Mouse (Mus musculus): ENCODE measurements around the gene Rtel1.

Rtel1 gene

DNA sequence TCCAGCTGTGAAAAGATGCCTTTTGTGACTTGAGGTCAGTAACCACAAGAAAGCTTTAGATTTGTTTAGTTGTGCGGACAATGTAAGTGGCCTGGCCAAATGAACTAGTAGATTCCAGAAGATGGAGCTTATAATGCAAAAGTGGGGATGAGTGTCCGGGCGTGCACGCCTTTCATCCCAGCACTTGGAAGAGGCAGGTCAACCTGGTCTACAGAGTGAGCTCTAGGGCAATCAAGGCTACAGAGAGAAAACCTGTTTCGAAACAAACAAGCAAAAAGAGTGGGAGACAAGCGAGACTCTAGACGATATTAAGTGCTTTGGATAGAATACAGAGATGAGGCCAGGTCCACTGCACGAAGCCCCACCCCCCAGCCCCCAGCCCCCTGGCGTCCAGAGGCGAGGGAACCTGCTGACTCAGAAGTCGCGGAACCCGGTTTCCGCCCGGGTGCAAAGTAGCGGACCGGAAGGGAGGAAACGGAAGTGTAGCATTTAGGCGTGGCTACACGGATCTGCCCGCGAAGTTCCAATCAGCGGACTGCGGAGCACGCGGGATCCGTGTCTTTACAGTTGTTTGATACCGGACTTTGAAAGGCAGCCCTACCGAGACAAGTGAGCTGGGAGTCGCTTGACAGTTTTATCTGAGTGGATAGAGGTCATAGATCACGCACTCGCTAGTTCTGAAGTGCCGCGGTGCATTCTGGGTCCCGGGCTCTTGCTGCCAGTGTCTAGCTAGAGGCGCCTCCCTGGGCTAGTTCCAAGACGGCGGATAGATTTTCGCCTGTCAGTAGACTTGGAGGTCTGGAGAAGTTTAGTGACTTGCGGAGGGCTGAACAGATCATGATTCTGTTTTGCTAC lies at the start of gene Rtel1:
Rtel1 (plus strand) TSS at position 492 of the 855 bp plus-strand sequence.
- peak; percentile 77 for DNase-seq (ENCODE audit: low spot score)

- DNase-seq (ENCODE audit: low spot score), result no peak
These were observed 47.4 kb upstream of the Rtel1 start for GRCm38 (mm10) chr2:181272092-181272491.

DNA sequence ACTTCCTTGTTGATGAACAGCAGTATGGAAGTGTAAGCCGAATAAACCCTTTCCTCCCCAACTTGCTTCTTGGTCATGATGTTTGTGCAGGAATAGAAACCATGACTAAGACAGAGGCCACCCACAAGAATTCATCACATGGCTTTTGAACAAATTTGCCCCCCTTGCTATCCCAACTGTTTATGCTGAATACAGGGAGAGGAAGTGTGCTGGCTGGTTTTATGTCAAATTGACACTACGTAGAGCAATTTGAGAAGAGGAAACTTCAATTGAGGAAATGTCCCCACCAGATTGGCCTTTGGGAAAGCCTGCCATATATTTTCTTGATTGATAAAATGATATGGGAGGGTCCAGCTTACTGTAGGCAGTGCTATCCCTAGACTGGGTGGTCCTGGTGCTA lies 45.7 kb upstream of the Rtel1 start:
- DNase-seq (ENCODE audit: low spot score), result no peak

- no peak for DNase-seq (ENCODE audit: low spot score)
These were observed 44.9 kb upstream of the Rtel1 start for GRCm38 (mm10) chr2:181274639-181275038.

- no peak for DNase-seq (ENCODE audit: low spot score)
These were observed 42.8 kb upstream of the Rtel1 start for GRCm38 (mm10) chr2:181276766-181277165.

DNA sequence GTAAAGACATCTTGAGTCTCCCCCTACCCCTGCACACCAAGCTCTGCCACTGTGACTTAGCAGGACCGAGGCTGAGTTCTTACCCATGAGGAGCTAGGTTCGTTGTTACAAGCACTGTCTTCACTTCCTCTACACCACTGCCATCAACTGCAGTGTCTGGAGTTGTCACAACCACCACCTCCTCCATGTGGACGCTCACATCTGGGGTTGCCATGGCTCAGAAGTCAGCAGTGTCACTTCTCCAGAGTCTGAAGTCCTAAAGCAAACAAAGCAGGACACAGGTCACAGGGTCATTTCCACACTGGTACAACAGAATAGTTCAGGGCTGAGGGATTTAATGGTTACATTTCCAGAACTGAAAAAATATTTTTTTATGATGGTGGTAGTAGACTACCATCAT lies 41.7 kb upstream of the Rtel1 start:
- no peak for DNase-seq (ENCODE audit: low spot score)

DNA sequence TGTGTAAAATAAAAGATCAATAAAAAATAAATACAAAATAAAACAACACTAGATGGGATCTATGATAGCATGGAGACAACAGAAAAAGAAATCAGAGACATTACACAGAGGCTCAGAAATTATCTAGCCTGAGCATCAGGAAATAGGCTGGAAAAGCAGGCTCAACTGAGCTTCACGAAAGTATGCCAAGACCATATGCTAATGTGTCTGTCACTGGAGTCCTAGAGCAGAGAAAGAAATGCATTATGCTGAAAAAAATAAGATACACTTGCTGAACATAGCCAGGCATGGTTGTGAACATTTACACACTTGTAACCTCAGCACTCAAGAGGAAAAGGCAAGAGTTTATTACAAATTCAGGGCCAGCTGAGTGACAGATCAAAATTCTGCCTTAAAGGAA lies 39.6 kb upstream of the Rtel1 start:
- no peak for DNase-seq (ENCODE audit: low spot score)

DNA sequence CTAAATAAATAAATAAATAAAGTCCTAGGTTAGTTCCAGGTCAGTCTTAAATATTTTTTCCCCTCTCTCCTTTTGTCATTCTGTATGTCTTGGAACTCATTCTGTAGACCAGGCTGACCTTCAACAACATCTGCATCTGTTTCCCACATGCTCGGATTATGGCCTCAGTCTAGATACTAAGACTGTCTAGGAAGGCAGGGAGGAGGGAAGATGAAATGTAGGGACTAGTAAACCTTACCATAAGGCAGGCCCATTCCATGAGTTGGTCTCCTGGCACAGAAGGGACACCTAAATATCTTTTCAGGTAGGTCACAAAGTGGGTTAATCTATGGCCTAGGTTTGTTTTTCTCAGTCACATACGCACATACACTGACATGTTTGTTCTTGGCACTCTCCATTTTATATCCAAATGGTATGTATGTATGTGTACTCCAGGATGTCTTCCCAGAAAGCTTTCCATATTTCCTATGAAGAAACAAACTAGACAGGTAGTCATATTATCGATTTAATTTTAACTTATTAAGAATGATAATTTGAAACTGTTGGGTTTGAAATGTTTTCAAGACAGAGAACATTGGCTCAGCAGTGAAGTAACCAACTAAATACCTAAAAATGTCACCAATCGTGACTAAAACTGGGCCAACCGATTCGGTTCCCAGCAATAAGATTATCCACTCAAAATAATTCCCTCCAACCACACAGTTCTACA lies 32.8 kb upstream of the Rtel1 start:
- DNase-seq (ENCODE audit: low spot score), result no peak

GRCm38 (mm10) chr2:181287338-181287957 lies 32.1 kb upstream of the Rtel1 start:
- DNase-seq (ENCODE audit: low spot score), result peak; percentile 74

GRCm38 (mm10) chr2:181287958-181288350 lies 31.6 kb upstream of the Rtel1 start, which contains the start of gene Gmeb2:
Gmeb2 (minus strand) TSS chr2:181288035.
- DNase-seq (ENCODE audit: low spot score), result peak; percentile 88

GRCm38 (mm10) chr2:181288691-181289090 lies 30.8 kb upstream of the Rtel1 start:
- no peak for DNase-seq (ENCODE audit: low spot score)

DNA sequence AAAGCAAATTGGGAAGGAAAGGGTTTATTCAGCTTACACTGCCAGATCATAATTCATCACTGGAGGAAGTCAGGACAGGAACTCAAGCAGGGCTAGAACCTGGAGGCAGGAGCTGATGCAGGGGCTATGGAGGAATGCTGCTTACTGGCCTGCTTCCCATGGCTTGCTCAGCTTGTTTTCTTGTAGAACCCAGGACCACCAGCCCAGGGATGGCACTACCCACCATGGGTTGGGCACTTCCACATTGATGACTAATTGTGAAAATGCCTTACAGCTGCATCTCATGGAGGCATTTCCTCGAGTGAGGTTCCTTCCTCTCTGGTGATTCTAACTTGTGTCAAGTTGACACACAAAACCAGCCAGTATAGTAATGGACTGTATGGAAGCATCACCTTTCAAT lies 28.6 kb upstream of the Rtel1 start:
- DNase-seq (ENCODE audit: low spot score), result no peak

- no peak for DNase-seq (ENCODE audit: low spot score)
These were observed 17.5 kb upstream of the Rtel1 start for GRCm38 (mm10) chr2:181302041-181302440.

DNA sequence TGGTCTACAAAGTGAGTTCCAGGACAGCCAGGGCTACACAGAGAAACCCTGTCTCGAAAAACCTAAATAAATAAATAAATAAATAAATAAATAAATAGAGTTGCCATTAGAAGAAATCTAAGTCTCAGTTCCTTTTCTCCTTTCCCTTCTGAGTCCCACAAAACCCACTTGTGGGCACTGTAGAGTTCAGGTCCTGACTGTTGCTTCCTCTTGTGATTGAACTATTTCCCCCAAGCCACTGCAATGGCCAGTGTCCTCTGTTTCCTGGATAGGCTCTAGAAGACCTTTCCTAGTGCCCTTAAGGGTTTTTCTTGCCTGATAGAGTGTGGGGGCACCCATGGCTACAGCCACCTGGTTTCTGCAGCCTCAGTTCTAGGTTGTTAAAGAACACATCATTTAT lies 14.6 kb upstream of the Rtel1 start:
- DNase-seq (ENCODE audit: low spot score), result no peak

GRCm38 (mm10) chr2:181307144-181307804 lies 12.3 kb upstream of the Rtel1 start:
- DNase-seq (ENCODE audit: low spot score), result no peak

GRCm38 (mm10) chr2:181312435-181312834 lies 7.1 kb upstream of the Rtel1 start:
- DNase-seq (ENCODE audit: low spot score), result no peak

GRCm38 (mm10) chr2:181313006-181313343 lies 6.6 kb upstream of the Rtel1 start:
- DNase-seq (ENCODE audit: low spot score), result no peak

GRCm38 (mm10) chr2:181313344-181314079 lies 6.0 kb upstream of the Rtel1 start:
- no peak for DNase-seq (ENCODE audit: low spot score)

DNA sequence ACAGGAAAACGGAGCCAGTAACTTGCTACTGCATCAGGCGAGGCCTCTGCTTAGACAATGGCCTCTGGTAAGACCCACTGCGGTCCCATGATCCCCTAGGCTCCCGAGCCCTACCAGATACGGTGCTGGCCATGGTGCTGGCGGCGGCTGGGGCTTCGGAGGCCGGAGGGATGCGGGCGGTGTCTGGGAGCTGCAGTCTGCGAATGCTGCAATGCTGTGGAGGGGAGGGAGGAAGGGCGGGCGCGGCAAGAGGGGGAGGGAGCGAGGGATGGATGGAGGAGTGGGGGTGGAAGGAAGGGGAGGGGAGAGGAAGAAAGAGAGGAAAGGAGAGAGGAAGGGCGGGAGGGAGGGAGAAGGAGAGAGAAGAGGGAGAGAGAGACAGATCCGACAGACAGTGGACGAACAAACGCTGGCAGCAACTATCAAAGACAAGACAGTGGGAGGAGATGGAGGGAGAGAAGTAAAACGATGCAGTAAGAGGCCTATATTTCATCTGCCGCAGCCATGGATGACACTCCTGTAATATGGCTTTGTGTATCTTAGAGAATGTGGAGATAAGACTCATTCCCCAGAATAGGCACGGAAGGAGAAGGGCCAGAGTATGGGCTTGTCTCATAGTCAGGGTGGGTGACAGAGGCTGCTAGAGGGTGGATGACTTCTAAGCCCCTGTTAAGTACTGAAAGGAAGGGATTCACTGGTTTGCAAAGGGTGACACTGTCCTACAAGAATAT lies 5.3 kb upstream of the Rtel1 start, which contains the start of gene Stmn3:
Stmn3 (minus strand) TSS at position 421 of the 731 bp plus-strand sequence.
- DNase-seq (ENCODE audit: low spot score), result no peak

- DNase-seq (ENCODE audit: low spot score), result no peak
These were observed 562 bp downstream of the Rtel1 start for GRCm38 (mm10) chr2:181320103-181320499.

- no peak for DNase-seq (ENCODE audit: low spot score)
These were observed 2.6 kb downstream of the Rtel1 start for GRCm38 (mm10) chr2:181322136-181322535.
